Mouse (Mus musculus) right cerebral cortex, adult 18-20 months (tissue): ENCODE measurements around the gene Rapgef2.
A peak's percentile ranks its signal among the peaks of the same experiment; 100 is the strongest.
"Not testable (repeated sequence)": the region's sequence is repeated elsewhere in the genome, so short reads cannot be mapped to it uniquely, and the experiment has no call there.

Experiments
- DNase-seq: peaks from one replicate; pipeline ENCODE4 v3.0.0; 2022; ENCODE audit warnings: mixed read lengths

Gene Rapgef2

GRCm38 (mm10) chr3:79196708-79197437, 89.4 kb downstream of the Rapgef2 start:
- peak; percentile 64 for DNase-seq

- no peak for DNase-seq
Measured at GRCm38 (mm10) chr3:79195280-79195679, 91.0 kb downstream of the Rapgef2 start.

GRCm38 (mm10) chr3:79194111-79194793, 92.1 kb downstream of the Rapgef2 start:
- no peak for DNase-seq

- peak; percentile 58 for DNase-seq
Measured at GRCm38 (mm10) chr3:79193001-79193400, 93.3 kb downstream of the Rapgef2 start.

GRCm38 (mm10) chr3:79191981-79192380, 94.3 kb downstream of the Rapgef2 start:
- DNase-seq, result no peak

GRCm38 (mm10) chr3:79191471-79191870, 94.8 kb downstream of the Rapgef2 start:
- DNase-seq, result no peak

- DNase-seq, result no peak
Measured at GRCm38 (mm10) chr3:79190377-79190776, 95.9 kb downstream of the Rapgef2 start.

- DNase-seq, result no peak
Measured at GRCm38 (mm10) chr3:79187912-79188311, 98.4 kb downstream of the Rapgef2 start.

- no peak for DNase-seq
Measured at GRCm38 (mm10) chr3:79182290-79182689, 104.0 kb downstream of the Rapgef2 start.

- DNase-seq, result no peak
Measured at GRCm38 (mm10) chr3:79181248-79181991, 104.9 kb downstream of the Rapgef2 start.

- DNase-seq, result no peak
Measured at GRCm38 (mm10) chr3:79180086-79180485, 106.2 kb downstream of the Rapgef2 start.

- no peak for DNase-seq
Measured at GRCm38 (mm10) chr3:79179499-79180053, 106.7 kb downstream of the Rapgef2 start.

GRCm38 (mm10) chr3:79178708-79179107, 107.6 kb downstream of the Rapgef2 start:
- DNase-seq, result no peak

GRCm38 (mm10) chr3:79178070-79178469, 108.2 kb downstream of the Rapgef2 start:
- no peak for DNase-seq

GRCm38 (mm10) chr3:79177136-79177870, 109.0 kb downstream of the Rapgef2 start:
- no peak for DNase-seq

GRCm38 (mm10) chr3:79174168-79174567, 112.1 kb downstream of the Rapgef2 start:
- DNase-seq, result no peak

- DNase-seq, result no peak
Measured at GRCm38 (mm10) chr3:79173291-79173690, 113.0 kb downstream of the Rapgef2 start.

GRCm38 (mm10) chr3:79171146-79171545, 115.2 kb downstream of the Rapgef2 start:
- not testable (repeated sequence) for DNase-seq

GRCm38 (mm10) chr3:79168168-79168827, 118.0 kb downstream of the Rapgef2 start:
- DNase-seq, result no peak

GRCm38 (mm10) chr3:79167586-79167985, 118.7 kb downstream of the Rapgef2 start:
- no peak for DNase-seq

GRCm38 (mm10) chr3:79161834-79162401, 124.4 kb downstream of the Rapgef2 start:
- no peak for DNase-seq
